Comparison of ENCODE assay signal across 8 mouse cellular contexts in genomic region chr7:78990302-78991038, GRCm38 (mm10).
DNase-seq lines count a peak whose midpoint lies in the region; ATAC-seq and TF ChIP-seq lines count a peak whose summit lies in the region.

No protein-coding gene starts in this region.

- peak overlapping the region; percentile 39 for H3K4me3 ChIP-seq in lung, embryonic 16.5 days (ENCODE audit: low read length)
- peak overlapping the region; percentile 39 for H3K4me3 ChIP-seq in limb, embryonic 14.5 days (replicated peaks; ENCODE audit: low read length)

- no peak overlapping the region for H3K27ac ChIP-seq in lung, embryonic 16.5 days (ENCODE audit: low read length)
- H3K27ac ChIP-seq in limb, embryonic 14.5 days (replicated peaks; ENCODE audit: low read depth, low read length): peak overlapping the region; percentile 80

- 4% methylated on average over 27 of the region's 27 CpGs for WGBS in lung, embryonic 16.5 days
- WGBS in limb, embryonic 14.5 days: 4% methylated on average over 27 of the region's 27 CpGs

- no peak for DNase-seq in lung, postnatal 14 days
- peak; percentile 72 for DNase-seq in limb, embryonic 14.5 days (ENCODE audit: low spot score)
- DNase-seq in ovary, postnatal 14 days (ENCODE audit: low spot score): peak; percentile 22
- DNase-seq in thymus, postnatal 0 days (ENCODE audit: low spot score): no peak
- no peak for DNase-seq in B cell, adult 2 months

- peak; percentile 90 for ATAC-seq in lung, embryonic 16.5 days (ENCODE audit: low read depth)
- 0 out of 2 replicates have a peak, but pooled peaks have one; percentile 36 for ATAC-seq in common myeloid progenitor, adult 5-6 weeks (replicated peaks; ENCODE audit: low read depth, poor library complexity, severe bottlenecking)
- 0 out of 2 replicates have a peak, but pooled peaks have one; percentile 17 for ATAC-seq in granulocyte monocyte progenitor cell, adult 5-6 weeks (replicated peaks; ENCODE audit: poor library complexity, severe bottlenecking)
- peak; percentile 85 for ATAC-seq in limb, embryonic 14.5 days (ENCODE audit: low FRiP score, low read depth)

- H3K36me3 ChIP-seq in lung, embryonic 16.5 days (ENCODE audit: control insufficient read depth, insufficient read depth, low read length): no peaks in the 10 kb centered on the region
- H3K36me3 ChIP-seq in limb, embryonic 14.5 days (ENCODE audit: control insufficient read depth, insufficient read depth, low read length): no peaks in the 10 kb centered on the region

- peaks cover 2% of the 10 kb centered on the region; the same call in 1 of the 2 replicates for H3K27me3 ChIP-seq in lung, embryonic 16.5 days (ENCODE audit: control insufficient read depth, insufficient read depth, low read depth, low read length)
- H3K27me3 ChIP-seq in limb, embryonic 14.5 days (ENCODE audit: control insufficient read depth, insufficient read depth, low read length): no peaks in the 10 kb centered on the region

- no peaks in the 10 kb centered on the region for H3K9me3 ChIP-seq in lung, embryonic 16.5 days (ENCODE audit: control insufficient read depth, low read length)
- no peaks in the 10 kb centered on the region for H3K9me3 ChIP-seq in limb, embryonic 14.5 days (ENCODE audit: control insufficient read depth, low read length)

- peak overlapping the region; percentile 77 for H3K4me2 ChIP-seq in lung, embryonic 16.5 days (ENCODE audit: low read depth, low read length)
- H3K4me2 ChIP-seq in limb, embryonic 14.5 days (replicated peaks; ENCODE audit: low read depth, low read length, severe bottlenecking): peak overlapping the region; percentile 77

- TF ChIP-seq POLR2A in limb, embryonic 14.5 days (IDR thresholded peaks at IDR 0.05; ENCODE audit: borderline replicate concordance, extremely low read depth, insufficient read depth, insufficient read length): no peak

- H3K4me1 ChIP-seq in lung, embryonic 16.5 days (replicated peaks; ENCODE audit: control insufficient read depth, insufficient read depth, low read length): 0 out of 2 replicates have a peak, but pooled peaks cover 4% of the 10 kb centered on the region
- peaks cover 6% of the 10 kb centered on the region for H3K4me1 ChIP-seq in limb, embryonic 14.5 days (ENCODE audit: control insufficient read depth, insufficient read depth, low read length)

- H3K9ac ChIP-seq in lung, embryonic 16.5 days (ENCODE audit: low read length): peak overlapping the region; percentile 52; the same call in 1 of the 2 replicates
- H3K9ac ChIP-seq in limb, embryonic 14.5 days (ENCODE audit: low read depth, low read length, severe bottlenecking): peak overlapping the region; percentile 53

Comparison
In these comparisons a context has a peak if more than half of its experiments do, and no peak if none do; other contexts are left out.
1. ATAC-seq: peak in every context shown above with its lines; median percentile 90 in lung, embryonic 16.5 days; 85 in limb, embryonic 14.5 days; 36 in common myeloid progenitor, adult 5-6 weeks; 17 in granulocyte monocyte progenitor cell, adult 5-6 weeks.
2. DNase-seq: peak in limb, embryonic 14.5 days (single experiment) and ovary, postnatal 14 days (single experiment); none in lung, postnatal 14 days (single experiment), thymus, postnatal 0 days (single experiment) and B cell, adult 2 months (0 of 2).